28 mouse cellular contexts compared by ENCODE assay signal in genomic region chr5:137690531-137690930, GRCm38 (mm10). TPM values are rescaled to one million over a fixed set of nuclear protein-coding genes. Genes with fewer than 3 reads are reported as not detected.
A peak's percentile ranks its signal among the peaks of the same experiment; 100 is the strongest.
DNase-seq lines count a peak whose midpoint lies in the region; ATAC-seq and TF ChIP-seq lines count a peak whose summit lies in the region.
"Had no signal": no experiment of that assay in that cellular context is flagged by ENCODE, and none has a peak within 500 bp of the region (broad histone marks: within the 10 kb centered on the region; RNA-seq: fewer than 3 reads in every experiment).

No protein-coding gene starts in this region.

- TF ChIP-seq POLR2A in thymus, adult 2 months (IDR thresholded peaks at IDR 0.05; ENCODE audit: control insufficient read depth, extremely low read depth, insufficient read depth, low read length, poor library complexity): no peak

- no peaks in the 10 kb centered on the region for H3K27me3 ChIP-seq in heart, embryonic 14.5 days (ENCODE audit: control insufficient read depth, insufficient read depth, low read length)
- no peaks in the 10 kb centered on the region for H3K27me3 ChIP-seq in kidney, embryonic 16.5 days (ENCODE audit: insufficient read depth, low read length)
- H3K27me3 ChIP-seq in thymus, adult 2 months (ENCODE audit: control insufficient read depth, insufficient read depth, low read length): no peaks in the 10 kb centered on the region
- H3K27me3 ChIP-seq: CH12.LX; hindbrain, embryonic 13.5 days; lung, embryonic 15.5 days; megakaryocyte, embryonic 14.5 days; stomach, embryonic 15.5 days had no signal

- no peak for ATAC-seq in heart, embryonic 14.5 days (ENCODE audit: insufficient number of reproducible peaks, insufficient read depth, low FRiP score, low read depth)
- ATAC-seq in kidney, embryonic 16.5 days (ENCODE audit: low FRiP score, low TSS enrichment): no peak
- ATAC-seq: forebrain, embryonic 16.5 days; midbrain, embryonic 13.5 days had no signal

- 0 out of 2 replicates have a peak overlapping the region, but pooled peaks have one; percentile 2 for H3K9ac ChIP-seq in heart, embryonic 14.5 days (ENCODE audit: low read length)
- 0 out of 2 replicates have a peak overlapping the region, but pooled peaks have one; percentile 7 for H3K9ac ChIP-seq in kidney, embryonic 16.5 days (replicated peaks; ENCODE audit: low read length)
- H3K9ac ChIP-seq: hindbrain, embryonic 13.5 days; lung, embryonic 15.5 days; midbrain, embryonic 13.5 days; stomach, embryonic 15.5 days had no signal

- H3K4me2 ChIP-seq in heart, embryonic 14.5 days (ENCODE audit: low read length): 0 out of 2 replicates have a peak overlapping the region, but pooled peaks have one; percentile 19
- H3K4me2 ChIP-seq in kidney, embryonic 16.5 days (replicated peaks; ENCODE audit: low read depth, low read length): no peak overlapping the region
- H3K4me2 ChIP-seq: hindbrain, embryonic 13.5 days; lung, embryonic 15.5 days; midbrain, embryonic 13.5 days; stomach, embryonic 15.5 days had no signal

- TF ChIP-seq CTCF in thymus, adult 2 months (IDR thresholded peaks at IDR 0.05; ENCODE audit: borderline replicate concordance, control insufficient read depth, extremely low read depth, insufficient read depth, low read length, poor library complexity): no peak

- H3K9me3 ChIP-seq in heart, embryonic 14.5 days (ENCODE audit: control insufficient read depth, low read length): no peaks in the 10 kb centered on the region
- H3K9me3 ChIP-seq in kidney, embryonic 16.5 days (ENCODE audit: low read length): no peaks in the 10 kb centered on the region
- H3K9me3 ChIP-seq: forebrain, embryonic 10.5 days; G1E; hindbrain, embryonic 13.5 days; limb, embryonic 10.5 days; lung, embryonic 15.5 days; megakaryocyte, embryonic 14.5 days; midbrain, embryonic 13.5 days; stomach, embryonic 15.5 days had no signal

- H3K27ac ChIP-seq in heart, embryonic 14.5 days (replicated peaks in 1 of 2; ENCODE audit: control insufficient read depth in 1 of 2, insufficient read depth in 1 of 2, low read depth in 2 of 2, low read length in 2 of 2): peak overlapping the region in 1 of 2 experiments; percentile 76; a peak in 3 of 4 replicates
- H3K27ac ChIP-seq in kidney, embryonic 16.5 days (ENCODE audit: low read length): no peak overlapping the region
- peak overlapping the region; percentile 98 for H3K27ac ChIP-seq in thymus, adult 2 months (ENCODE audit: control insufficient read depth, insufficient read depth, low read length)
- H3K27ac ChIP-seq: forebrain, embryonic 10.5 days; hindbrain, embryonic 13.5 days; layer of hippocampus, adult 2 months; limb, embryonic 10.5 days; lung, embryonic 15.5 days; midbrain, embryonic 13.5 days; stomach, embryonic 15.5 days had no signal

- peaks cover 4 to 5% of the 10 kb centered on the region in 2 experiments; a peak in 2 of 4 replicates for H3K4me1 ChIP-seq in heart, embryonic 14.5 days (ENCODE audit: control insufficient read depth in 2 of 2, insufficient read depth in 2 of 2, low read length in 2 of 2)
- 0 out of 2 replicates have a peak, but pooled peaks cover 7% of the 10 kb centered on the region for H3K4me1 ChIP-seq in kidney, embryonic 16.5 days (ENCODE audit: insufficient read depth, low read length)
- peaks cover 43% of the 10 kb centered on the region for H3K4me1 ChIP-seq in thymus, adult 2 months (replicated peaks; ENCODE audit: control insufficient read depth, insufficient read depth, low read length)
- H3K4me1 ChIP-seq: hindbrain, embryonic 13.5 days; lung, embryonic 15.5 days; midbrain, embryonic 13.5 days; stomach, embryonic 15.5 days had no signal

- intact Hi-C loops in heart, postnatal 10 days (cut with DNase I): no loop called here

- peak overlapping the region in 1 of 2 experiments; percentile 11; a peak in 1 of 4 replicates for H3K4me3 ChIP-seq in heart, embryonic 14.5 days (ENCODE audit: control insufficient read depth in 1 of 2, insufficient read depth in 1 of 2, low read depth in 1 of 2, low read length in 2 of 2)
- no peak overlapping the region for H3K4me3 ChIP-seq in kidney, embryonic 16.5 days (ENCODE audit: low read length)
- H3K4me3 ChIP-seq in thymus, adult 2 months (ENCODE audit: control insufficient read depth, insufficient read depth, low read length): peak overlapping the region; percentile 7
- H3K4me3 ChIP-seq: forebrain, embryonic 10.5 days; hindbrain, embryonic 13.5 days; layer of hippocampus, adult 2 months; limb, embryonic 10.5 days; lung, embryonic 15.5 days; megakaryocyte, embryonic 14.5 days; midbrain, embryonic 13.5 days; stomach, embryonic 15.5 days had no signal

- 17% methylated on average over 9 of the region's 9 CpGs for WGBS in heart, embryonic 14.5 days
- WGBS in kidney, embryonic 16.5 days: 34% methylated on average over 9 of the region's 9 CpGs
- 68% methylated on average over 9 of the region's 9 CpGs for WGBS in thymus, adult 2 months

- no peaks in the 10 kb centered on the region for H3K36me3 ChIP-seq in heart, embryonic 14.5 days (ENCODE audit: control insufficient read depth, insufficient read depth, low read length)
- H3K36me3 ChIP-seq in kidney, embryonic 16.5 days (ENCODE audit: insufficient read depth, low read length): no peaks in the 10 kb centered on the region
- no peaks in the 10 kb centered on the region for H3K36me3 ChIP-seq in thymus, adult 2 months (ENCODE audit: control insufficient read depth, insufficient read depth, low read length)
- H3K36me3 ChIP-seq: forebrain, embryonic 10.5 days; G1E; hindbrain, embryonic 13.5 days; limb, embryonic 10.5 days; lung, embryonic 15.5 days; midbrain, embryonic 13.5 days; stomach, embryonic 15.5 days had no signal

- no peak for DNase-seq in heart, postnatal 10 days
- no peak for DNase-seq in kidney, adult 8-10 months
- no peak for DNase-seq in thymus, adult 2 months
- no peak for DNase-seq in thymus, adult 18-20 months
- no peak for DNase-seq in layer of hippocampus, adult 11-12 months (ENCODE audit: low spot score)
- DNase-seq: adrenal gland, postnatal 10 days; B cell, adult 2 months; cerebellum, adult 18-20 months; cerebellum, postnatal 14 days; gastrocnemius, postnatal 10 days; kidney, adult 18-20 months; lung, postnatal 36 days had no signal

RNA-seq across cellular contexts. Expression of gene Agfg2, which starts 6.0 kb away (rescaled TPM):
- 10.7 and 12.1 TPM in 2 replicates for polyA plus RNA-seq in heart, embryonic 14.5 days (2014; fragmentation: Nextera tagmentation; extraction: Ambion mirVana)
- 10 to 100 TPM; 11.8 to 14.0 TPM for total RNA-seq in heart, postnatal 10 days (2021)
- polyA plus RNA-seq in kidney, embryonic 16.5 days (2015; fragmentation: Nextera tagmentation; extraction: Ambion mirVana): 17.2 and 21.1 TPM in 2 replicates
- 205 and 213 TPM in 2 replicates for polyA plus RNA-seq in thymus, adult 2 months (2012; rRNA removed)

RNA-seq across cellular contexts. Expression of gene Irs3, which starts 45.0 kb away (rescaled TPM):
- 0.11 TPM in 2 replicates for polyA plus RNA-seq in heart, embryonic 14.5 days (2014; fragmentation: Nextera tagmentation; extraction: Ambion mirVana)
- under 1 TPM; 0.24 to 0.35 TPM for total RNA-seq in heart, postnatal 10 days (2021)
- polyA plus RNA-seq in kidney, embryonic 16.5 days (2015; fragmentation: Nextera tagmentation; extraction: Ambion mirVana): 0.94 and 1.4 TPM in 2 replicates
- polyA plus RNA-seq in thymus, adult 2 months (2012; rRNA removed): 2.2 and 2.5 TPM in 2 replicates
- total RNA-seq: CH12.LX; granulocyte monocyte progenitor cell, adult 5-6 weeks; layer of hippocampus, postnatal 25 days; liver, adult 2 months had no signal
- polyA plus RNA-seq: G1E; midbrain, embryonic 13.5 days had no signal

RNA-seq across cellular contexts. Expression of gene Sap25, which starts 49.4 kb away (rescaled TPM):
- 4.3 and 4.6 TPM in 2 replicates for polyA plus RNA-seq in heart, embryonic 14.5 days (2014; fragmentation: Nextera tagmentation; extraction: Ambion mirVana)
- 1 to 10 TPM; 3.2 to 3.9 TPM for total RNA-seq in heart, postnatal 10 days (2021)
- polyA plus RNA-seq in kidney, embryonic 16.5 days (2015; fragmentation: Nextera tagmentation; extraction: Ambion mirVana): 11.7 and 13.3 TPM in 2 replicates
- polyA plus RNA-seq in thymus, adult 2 months (2012; rRNA removed): 576 and 646 TPM in 2 replicates

RNA-seq across cellular contexts. Expression of gene Nyap1, which starts 50.9 kb away (rescaled TPM):
- 0.57 and 1.00 TPM in 2 replicates for polyA plus RNA-seq in heart, embryonic 14.5 days (2014; fragmentation: Nextera tagmentation; extraction: Ambion mirVana)
- 1 to 10 TPM; 1.6 to 1.7 TPM for total RNA-seq in heart, postnatal 10 days (2021)
- polyA plus RNA-seq in kidney, embryonic 16.5 days (2015; fragmentation: Nextera tagmentation; extraction: Ambion mirVana): 2.1 and 2.2 TPM in 2 replicates
- 97.2 and 110 TPM in 2 replicates for polyA plus RNA-seq in thymus, adult 2 months (2012; rRNA removed)
- total RNA-seq: granulocyte monocyte progenitor cell, adult 5-6 weeks had no signal

RNA-seq across cellular contexts. Expression of gene Tsc22d4, which starts 55.0 kb away (rescaled TPM):
- polyA plus RNA-seq in heart, embryonic 14.5 days (2014; fragmentation: Nextera tagmentation; extraction: Ambion mirVana): 144 and 147 TPM in 2 replicates
- 100 to 1,000 TPM; 279 to 287 TPM for total RNA-seq in heart, postnatal 10 days (2021)
- 126 and 129 TPM in 2 replicates for polyA plus RNA-seq in kidney, embryonic 16.5 days (2015; fragmentation: Nextera tagmentation; extraction: Ambion mirVana)
- polyA plus RNA-seq in thymus, adult 2 months (2012; rRNA removed): 670 and 672 TPM in 2 replicates

Comparison
In these comparisons a context has a peak if more than half of its experiments do, and no peak if none do; other contexts are left out.
1. RNA of gene Sap25, which starts 49.4 kb away (polyA plus RNA-seq): 576 to 646 TPM in thymus, adult 2 months; 11.7 to 13.3 TPM in kidney, embryonic 16.5 days and 4.3 to 4.6 TPM in heart, embryonic 14.5 days; every median in the first group is over 10 times any median in the second.